Mouse (Mus musculus): ENCODE measurements at regions not wholly inside any gene's neighbourhood (a gene's known extent, or its start where the extent isn't known, plus 50 kb on each side); places are given as distances from the start of the nearest gene placed in this dataset.

GRCm38 (mm10) chr11:63418042-63418776 is 289.4 kb downstream of the Pmp22 start:
- TF ChIP-seq POLR2A (IDR thresholded peaks at IDR 0.05; ENCODE audit: low read depth, low read length) (no peak), CTCF (IDR thresholded peaks at IDR 0.05; ENCODE audit: extremely low read depth, insufficient read depth, insufficient read length, insufficient replicate concordance) (no peak)

Measured in spleen, adult 2 months (tissue).